Mouse (Mus musculus): ENCODE measurements around the gene Sart3.
A peak's percentile ranks its signal among the peaks of the same experiment; 100 is the strongest.

- TF ChIP-seq CTCF (IDR thresholded peaks at IDR 0.05; ENCODE audit: extremely low read depth, insufficient read length, insufficient replicate concordance, low read depth, low read length) (peak; percentile 52; the same call in 1 of the 2 replicates), POLR2A (IDR thresholded peaks at IDR 0.05; ENCODE audit: low read depth, low read length) (no peak)
These were observed 41.3 kb upstream of the Sart3 start for GRCm38 (mm10) chr5:113813608-113814007.

Measured in small intestine, adult 2 months (tissue).